Mouse (Mus musculus) cerebellum, adult 18-20 months (tissue): ENCODE results near the gene Pex12.
"Not testable (repeated sequence)": the region's sequence is repeated elsewhere in the genome, so short reads cannot be mapped to it uniquely, and the experiment has no call there.

Experiments
- DNase-seq, 2 experiments: peaks; one replicate each; pipeline ENCODE4 v3.0.0; 2021

The Pex12 gene

DNA sequence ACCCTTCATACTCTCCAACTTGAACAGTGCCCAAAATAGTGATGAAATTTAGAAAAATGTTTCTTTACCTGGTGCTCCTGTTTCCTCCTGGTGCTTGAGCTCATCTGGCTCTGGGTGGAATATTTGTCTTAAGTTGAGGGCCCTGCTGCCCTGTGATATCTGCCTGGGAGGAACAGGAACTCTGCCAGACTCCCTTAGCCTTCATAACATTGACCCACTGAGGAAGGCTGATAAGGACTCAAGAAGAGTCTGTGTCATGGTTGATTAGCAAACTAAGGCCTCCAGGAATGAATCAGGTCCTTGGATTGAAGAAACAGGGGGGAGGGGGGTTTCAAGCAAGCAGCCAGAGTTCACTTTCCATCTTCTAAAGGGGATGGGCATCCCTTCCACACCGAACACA lies 15.8 kb downstream of the Pex12 start, which contains the start of gene Slfn14:
Gene Slfn14, minus strand, starts transcription at position 161 of the 400 bp plus-strand sequence.
- DNase-seq: no peak

DNA sequence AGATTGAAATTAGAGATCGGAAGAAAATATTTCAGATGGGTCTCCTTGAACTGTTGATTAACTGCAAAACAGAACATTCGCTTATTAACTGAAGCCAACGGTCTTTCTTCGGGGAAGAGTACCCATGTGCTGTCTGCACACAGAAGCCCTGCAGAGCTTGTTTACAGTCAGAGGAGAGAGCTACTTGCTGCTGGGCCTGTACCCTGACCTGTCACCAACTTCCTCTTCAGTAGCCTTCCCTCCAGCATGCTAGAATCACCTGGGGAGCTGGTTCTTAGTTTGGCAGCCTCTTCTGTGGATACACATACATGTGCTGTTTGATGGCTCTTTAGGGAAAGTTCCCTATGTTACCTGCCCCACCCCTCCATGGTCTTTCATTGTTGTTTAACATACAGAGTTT lies 16.8 kb downstream of the Pex12 start:
- DNase-seq: no peak

- DNase-seq: no peak
Measured at GRCm38 (mm10) chr11:83282084-83282483, 20.3 kb downstream of the Pex12 start.

DNA sequence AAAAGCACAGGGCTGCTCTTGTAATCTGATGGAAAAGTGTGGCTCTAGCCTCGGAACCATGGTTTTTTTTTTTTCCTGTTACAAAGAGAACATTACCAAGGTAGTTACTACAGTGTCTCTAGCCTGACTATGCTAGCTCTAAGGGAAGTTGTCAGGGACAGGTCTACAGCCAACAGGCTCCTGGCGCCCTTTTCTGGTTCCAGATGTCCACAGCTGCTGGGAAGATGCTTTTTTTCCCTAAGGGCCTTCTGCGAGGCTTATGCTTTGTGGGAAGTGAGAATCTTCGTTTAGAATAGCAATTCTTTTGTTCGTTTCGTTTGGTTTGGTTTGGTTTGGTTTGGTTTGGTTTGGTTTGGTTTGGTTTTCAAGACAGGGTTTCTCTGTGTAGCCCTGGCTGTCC lies 22.7 kb downstream of the Pex12 start:
- DNase-seq: no peak

DNA sequence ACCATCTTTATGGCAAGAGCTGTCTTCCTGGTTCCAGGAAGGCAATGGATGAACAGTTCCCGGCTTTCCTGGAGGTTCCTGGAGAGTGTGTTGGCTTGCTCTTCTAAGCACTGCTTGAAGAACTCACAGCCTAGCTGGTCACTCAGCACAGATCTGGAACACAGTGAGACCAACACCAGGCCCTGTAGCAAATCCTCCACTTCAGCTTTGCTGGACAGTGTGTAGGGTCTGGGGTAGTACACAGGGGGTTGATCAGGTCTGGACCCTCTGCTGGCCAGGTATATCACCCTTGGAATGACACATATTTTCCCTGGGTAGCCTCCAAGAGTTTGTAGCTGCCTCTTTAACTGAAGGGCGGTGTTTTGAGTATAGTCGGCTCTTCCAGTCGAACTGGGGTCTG lies 23.4 kb downstream of the Pex12 start:
- DNase-seq: no peak

DNA sequence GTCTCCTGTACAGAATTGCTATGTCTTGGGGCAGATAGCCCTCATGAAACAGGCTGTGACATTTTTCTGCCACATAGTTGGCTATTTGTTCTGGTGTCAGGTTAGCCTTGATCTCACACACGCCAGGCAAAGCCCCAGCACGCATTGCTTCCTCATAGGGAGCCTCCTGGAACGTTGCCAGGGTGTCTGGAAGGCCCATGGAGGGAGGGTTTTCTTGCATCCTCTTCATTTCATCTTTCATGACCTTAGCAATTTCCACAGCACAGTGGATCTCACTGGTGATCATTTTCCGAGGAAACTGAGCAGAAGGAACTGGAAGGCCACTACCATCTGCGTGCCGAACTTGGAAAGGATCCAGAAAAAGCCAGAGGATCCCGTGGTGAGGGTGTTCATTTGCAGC lies 26.1 kb downstream of the Pex12 start:
- DNase-seq: no peak

DNA sequence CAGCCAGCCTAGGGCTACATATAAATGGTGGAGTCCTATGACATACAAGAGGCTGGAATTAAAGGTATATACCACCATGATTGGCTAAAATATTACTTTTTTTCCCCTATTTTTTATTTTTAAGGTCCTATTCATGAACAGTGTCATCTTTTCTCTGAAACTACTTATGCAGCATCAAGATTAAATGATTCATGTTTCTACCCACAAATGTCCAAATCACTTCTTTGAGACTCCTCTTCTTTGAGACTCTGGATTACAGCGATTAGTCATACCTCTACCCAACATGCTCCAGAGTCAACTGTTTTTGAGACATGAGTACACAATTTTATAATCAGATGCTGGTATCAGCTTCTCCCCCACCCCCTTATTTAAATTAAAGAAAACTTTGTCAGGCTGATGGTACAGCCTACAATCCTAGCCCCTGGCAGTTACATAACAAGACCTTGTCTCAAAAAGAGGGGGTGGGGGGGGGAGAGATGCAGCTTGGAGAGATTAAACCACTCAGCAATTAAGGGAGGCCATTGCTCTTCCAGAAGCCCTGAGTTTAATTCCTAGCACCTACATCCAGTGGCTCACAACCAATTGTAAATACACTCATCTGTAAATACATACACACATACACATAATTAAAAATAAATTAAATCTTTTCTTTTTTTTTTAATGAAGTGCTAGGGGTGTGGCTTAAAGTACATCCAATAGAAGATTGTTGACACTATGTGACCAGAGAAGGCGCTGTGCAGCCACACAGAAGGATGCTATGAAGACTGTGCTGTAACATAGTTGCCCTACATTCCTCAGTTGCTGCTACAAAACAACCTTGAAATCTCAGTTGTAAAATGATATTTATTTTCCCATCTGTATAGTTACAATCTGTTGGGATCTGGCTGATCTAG lies 30.2 kb downstream of the Pex12 start:
- peak in 1 of 2 experiments; percentile 35 for DNase-seq

- DNase-seq: peak; percentile 83 to 84
Measured at GRCm38 (mm10) chr11:83271151-83271950, 31.0 kb downstream of the Pex12 start.

DNA sequence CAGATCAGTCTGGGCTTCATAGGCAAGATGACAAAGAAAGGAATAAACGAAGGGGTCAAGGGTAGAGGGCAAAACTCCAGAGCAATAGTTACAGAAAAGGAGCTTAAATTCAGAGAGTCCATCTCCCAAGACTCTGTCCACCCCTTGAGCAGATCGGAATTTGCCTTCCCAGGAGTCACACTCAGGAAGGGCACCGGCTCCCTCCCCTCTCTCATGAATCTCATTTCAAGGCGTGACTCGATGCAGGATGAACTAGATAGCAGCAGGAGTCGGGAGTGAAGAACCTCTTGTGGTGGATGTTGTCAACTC lies 31.6 kb downstream of the Pex12 start:
- DNase-seq: no peak

DNA sequence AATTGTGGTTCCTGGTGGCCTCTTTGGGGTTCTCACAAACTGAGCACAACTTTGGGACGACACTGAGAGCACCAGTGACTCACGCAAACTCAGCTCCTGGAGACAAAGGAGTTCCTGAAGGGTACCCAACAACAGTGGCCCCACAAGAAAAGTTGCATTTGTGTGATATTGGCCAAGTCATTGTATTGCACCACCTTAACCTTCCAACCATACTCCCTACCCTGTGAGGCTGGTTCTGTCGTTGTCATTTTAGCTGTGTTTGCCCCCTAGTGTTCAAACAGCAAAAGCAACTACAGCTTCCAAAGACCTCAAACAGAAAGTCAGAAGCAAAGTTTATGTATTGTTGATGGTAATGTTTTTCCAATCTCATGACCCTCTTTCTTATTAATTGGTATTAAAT lies 39.2 kb downstream of the Pex12 start:
- DNase-seq: no peak

GRCm38 (mm10) chr11:83262673-83263072 lies 39.7 kb downstream of the Pex12 start:
- DNase-seq: no peak

DNA sequence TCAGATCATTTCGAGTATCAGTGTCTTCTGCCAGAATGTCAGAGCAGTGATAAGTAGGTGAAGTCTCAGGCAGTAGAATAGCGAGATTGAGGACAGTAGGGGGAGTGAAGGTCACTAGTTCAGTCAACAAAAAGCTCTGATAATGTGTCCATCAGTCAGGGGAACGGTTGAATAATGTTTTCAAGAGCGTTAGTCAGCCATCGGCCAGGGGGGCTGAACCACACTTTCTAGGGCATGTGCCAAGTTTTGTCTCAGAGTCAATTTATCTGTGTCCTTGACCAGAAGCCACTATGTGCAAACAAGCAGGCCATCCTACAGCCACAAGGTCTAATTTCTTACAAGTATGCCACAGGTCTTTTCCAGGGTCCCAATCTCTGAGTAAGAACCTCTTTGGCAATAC lies 45.2 kb downstream of the Pex12 start:
- not testable (repeated sequence) for DNase-seq
